12 mouse cellular contexts compared by ENCODE assay signal in genomic region chr9:47803531-47804105, GRCm38 (mm10).
DNase-seq lines count a peak whose midpoint lies in the region; ATAC-seq and TF ChIP-seq lines count a peak whose summit lies in the region.
"Had no signal": no experiment of that assay in that cellular context is flagged by ENCODE, and none has a peak within 500 bp of the region (broad histone marks: within the 10 kb centered on the region; RNA-seq: fewer than 3 reads in every experiment).

No protein-coding gene starts in this region.

- no peak for TF ChIP-seq CTCF in hindbrain, postnatal 0 days (IDR thresholded peaks at IDR 0.05; ENCODE audit: low read depth)

- no peak overlapping the region for H3K4me2 ChIP-seq in neural tube, embryonic 13.5 days
- no peak overlapping the region for H3K4me2 ChIP-seq in hindbrain, postnatal 0 days (ENCODE audit: low read depth, low read length)
- H3K4me2 ChIP-seq: stomach, embryonic 15.5 days had no signal

- 67% methylated on average over 13 of the region's 13 CpGs for WGBS in neural tube, embryonic 13.5 days
- 45% methylated on average over 13 of the region's 13 CpGs for WGBS in hindbrain, postnatal 0 days
- WGBS in limb, embryonic 10.5 days: 78% methylated on average over 13 of the region's 13 CpGs

- ATAC-seq in neural tube, embryonic 13.5 days (ENCODE audit: low read depth): no peak
- no peak for ATAC-seq in hindbrain, postnatal 0 days
- ATAC-seq: inflammation-experienced regulatory T-cells, adult 6 months had no signal

- peak overlapping the region; percentile 50; the same call in 1 of the 2 replicates for H3K27ac ChIP-seq in neural tube, embryonic 13.5 days (replicated peaks)
- H3K27ac ChIP-seq in hindbrain, postnatal 0 days: peak overlapping the region; percentile 51
- H3K27ac ChIP-seq in limb, embryonic 10.5 days: no peak overlapping the region
- H3K27ac ChIP-seq: stomach, embryonic 15.5 days had no signal

- no peaks in the 10 kb centered on the region for H3K27me3 ChIP-seq in neural tube, embryonic 13.5 days
- H3K27me3 ChIP-seq in hindbrain, postnatal 0 days (ENCODE audit: insufficient read depth, low read length): no peaks in the 10 kb centered on the region
- H3K27me3 ChIP-seq in limb, embryonic 10.5 days (ENCODE audit: low read depth, poor library complexity, severe bottlenecking): no peaks in the 10 kb centered on the region
- H3K27me3 ChIP-seq: stomach, embryonic 15.5 days had no signal

- H3K9me3 ChIP-seq in neural tube, embryonic 13.5 days: no peaks in the 10 kb centered on the region
- no peaks in the 10 kb centered on the region for H3K9me3 ChIP-seq in hindbrain, postnatal 0 days (ENCODE audit: low read length)
- no peaks in the 10 kb centered on the region for H3K9me3 ChIP-seq in limb, embryonic 10.5 days (replicated peaks)
- H3K9me3 ChIP-seq: stomach, embryonic 15.5 days had no signal

- H3K9ac ChIP-seq in neural tube, embryonic 13.5 days: no peak overlapping the region
- 0 out of 2 replicates have a peak overlapping the region, but pooled peaks have one; percentile 14 for H3K9ac ChIP-seq in hindbrain, postnatal 0 days (replicated peaks; ENCODE audit: low read length)
- H3K9ac ChIP-seq: stomach, embryonic 15.5 days had no signal

- H3K36me3 ChIP-seq in neural tube, embryonic 13.5 days: peaks cover 15% of the 10 kb centered on the region
- H3K36me3 ChIP-seq in hindbrain, postnatal 0 days (ENCODE audit: insufficient read depth, low read length): peaks cover 3% of the 10 kb centered on the region; the same call in 1 of the 2 replicates
- peaks cover 13% of the 10 kb centered on the region for H3K36me3 ChIP-seq in limb, embryonic 10.5 days
- H3K36me3 ChIP-seq: G1E; stomach, embryonic 15.5 days had no signal

- H3K4me3 ChIP-seq in neural tube, embryonic 13.5 days: no peak overlapping the region
- no peak overlapping the region for H3K4me3 ChIP-seq in hindbrain, postnatal 0 days (ENCODE audit: low read length)
- H3K4me3 ChIP-seq in limb, embryonic 10.5 days: no peak overlapping the region
- H3K4me3 ChIP-seq: stomach, embryonic 15.5 days had no signal

- no peak for DNase-seq in neural tube, embryonic 10.5 days (ENCODE audit: extremely low spot score, low spot score)
- DNase-seq in embryo, embryonic 9.5 days (ENCODE audit: extremely low spot score): peak; percentile 18
- DNase-seq in hindbrain, postnatal 0 days (ENCODE audit: low spot score): no peak
- no peak for DNase-seq in limb, embryonic 10.5 days (ENCODE audit: low spot score)
- no peak for DNase-seq in thymus, postnatal 25 days
- no peak for DNase-seq in adipocyte (ENCODE audit: low spot score)
- DNase-seq: kidney, postnatal 25 days; right cerebral cortex, postnatal 25 days had no signal

- H3K4me1 ChIP-seq in neural tube, embryonic 13.5 days (replicated peaks): peaks cover 9% of the 10 kb centered on the region; the same call in 1 of the 2 replicates
- peaks cover 9% of the 10 kb centered on the region; the same call in 1 of the 2 replicates for H3K4me1 ChIP-seq in hindbrain, postnatal 0 days (ENCODE audit: insufficient read depth, low read length)
- peaks cover 8% of the 10 kb centered on the region for H3K4me1 ChIP-seq in limb, embryonic 10.5 days
- H3K4me1 ChIP-seq: stomach, embryonic 15.5 days had no signal
